Mouse (Mus musculus): Measurements from ENCODE around the gene Rnf213.
A peak's percentile ranks its signal among the peaks of the same experiment; 100 is the strongest.

DNA sequence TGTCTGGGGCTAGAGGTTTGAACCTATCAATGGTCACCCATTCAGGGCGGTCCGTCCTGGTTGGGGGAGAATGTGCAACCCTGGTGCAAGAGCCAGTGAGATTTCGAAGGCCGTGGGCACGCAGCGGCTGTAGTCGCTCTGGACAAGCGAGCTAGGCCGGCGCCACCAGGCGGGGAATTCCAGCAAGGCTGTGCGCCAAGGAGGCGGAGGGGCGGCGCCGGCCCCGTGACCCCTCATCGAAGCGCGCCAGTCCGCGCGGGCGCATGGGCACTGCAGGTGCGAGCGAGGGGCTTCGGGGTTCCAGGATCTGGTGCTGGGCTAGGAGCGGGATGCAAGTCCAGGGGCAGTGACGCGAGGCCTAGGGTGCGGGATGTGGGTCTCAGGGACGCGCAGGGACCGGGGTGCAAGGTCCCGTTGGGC, 3.0 kb upstream of the Rnf213 start:
- peak; percentile 12; the same call in 1 of the 2 replicates for TF ChIP-seq CTCF (IDR thresholded peaks at IDR 0.05; ENCODE audit: borderline replicate concordance, extremely low read depth, insufficient read depth, insufficient read length)
- no peak for TF ChIP-seq POLR2A (IDR thresholded peaks at IDR 0.05; ENCODE audit: borderline replicate concordance, extremely low read depth, insufficient read depth, insufficient read length, poor library complexity, severe bottlenecking)
